Mouse (Mus musculus) Muller cell, postnatal 12 days (primary cell): ENCODE results near the gene Apbb2.

Experiments used
- DNase-seq: peaks from one replicate; pipeline ENCODE4 v3.0.0-alpha.2; 2015; ENCODE audit errors: inconsistent ontology term

Gene Apbb2

GRCm38 (mm10) chr5:66602287-66602820 is 16.2 kb downstream of the Apbb2 start:
- no peak for DNase-seq

GRCm38 (mm10) chr5:66600415-66600814 is 18.2 kb downstream of the Apbb2 start:
- DNase-seq, result no peak

GRCm38 (mm10) chr5:66599888-66600287 is 18.7 kb downstream of the Apbb2 start:
- DNase-seq, result no peak

- DNase-seq, result no peak
Measured at GRCm38 (mm10) chr5:66596296-66596695, 22.3 kb downstream of the Apbb2 start.

- DNase-seq, result no peak
Measured at GRCm38 (mm10) chr5:66594881-66595280, 23.7 kb downstream of the Apbb2 start.

- peak; percentile 52 for DNase-seq
Measured at GRCm38 (mm10) chr5:66586236-66586745, 32.3 kb downstream of the Apbb2 start.

- no peak for DNase-seq
Measured at GRCm38 (mm10) chr5:66583019-66583406, 35.6 kb downstream of the Apbb2 start.

- DNase-seq, result no peak
Measured at GRCm38 (mm10) chr5:66582281-66583018, 36.1 kb downstream of the Apbb2 start.

- DNase-seq, result no peak
Measured at GRCm38 (mm10) chr5:66579066-66579465, 39.5 kb downstream of the Apbb2 start.

GRCm38 (mm10) chr5:66576299-66576698 is 42.3 kb downstream of the Apbb2 start:
- no peak for DNase-seq

- no peak for DNase-seq
Measured at GRCm38 (mm10) chr5:66575148-66575547, 43.4 kb downstream of the Apbb2 start.

- DNase-seq, result no peak
Measured at GRCm38 (mm10) chr5:66573266-66573665, 45.3 kb downstream of the Apbb2 start.

GRCm38 (mm10) chr5:66572086-66572855 is 46.3 kb downstream of the Apbb2 start:
- DNase-seq, result no peak

GRCm38 (mm10) chr5:66570709-66571108 is 47.9 kb downstream of the Apbb2 start:
- DNase-seq, result no peak

GRCm38 (mm10) chr5:66569141-66569801 is 49.3 kb downstream of the Apbb2 start:
- DNase-seq, result no peak

GRCm38 (mm10) chr5:66568002-66568401 is 50.6 kb downstream of the Apbb2 start:
- DNase-seq, result no peak

GRCm38 (mm10) chr5:66567424-66567823 is 51.2 kb downstream of the Apbb2 start:
- no peak for DNase-seq

- no peak for DNase-seq
Measured at GRCm38 (mm10) chr5:66559591-66560175, 58.9 kb downstream of the Apbb2 start.

GRCm38 (mm10) chr5:66558094-66558493 is 60.5 kb downstream of the Apbb2 start:
- no peak for DNase-seq

- DNase-seq, result peak; percentile 25
Measured at GRCm38 (mm10) chr5:66553933-66554332, 64.7 kb downstream of the Apbb2 start.

GRCm38 (mm10) chr5:66552246-66552645 is 66.3 kb downstream of the Apbb2 start:
- no peak for DNase-seq

- peak; percentile 44 for DNase-seq
Measured at GRCm38 (mm10) chr5:66550292-66550691, 68.3 kb downstream of the Apbb2 start.
